ENCODE assay signal across 8 mouse cellular contexts in the genomic region with DNA sequence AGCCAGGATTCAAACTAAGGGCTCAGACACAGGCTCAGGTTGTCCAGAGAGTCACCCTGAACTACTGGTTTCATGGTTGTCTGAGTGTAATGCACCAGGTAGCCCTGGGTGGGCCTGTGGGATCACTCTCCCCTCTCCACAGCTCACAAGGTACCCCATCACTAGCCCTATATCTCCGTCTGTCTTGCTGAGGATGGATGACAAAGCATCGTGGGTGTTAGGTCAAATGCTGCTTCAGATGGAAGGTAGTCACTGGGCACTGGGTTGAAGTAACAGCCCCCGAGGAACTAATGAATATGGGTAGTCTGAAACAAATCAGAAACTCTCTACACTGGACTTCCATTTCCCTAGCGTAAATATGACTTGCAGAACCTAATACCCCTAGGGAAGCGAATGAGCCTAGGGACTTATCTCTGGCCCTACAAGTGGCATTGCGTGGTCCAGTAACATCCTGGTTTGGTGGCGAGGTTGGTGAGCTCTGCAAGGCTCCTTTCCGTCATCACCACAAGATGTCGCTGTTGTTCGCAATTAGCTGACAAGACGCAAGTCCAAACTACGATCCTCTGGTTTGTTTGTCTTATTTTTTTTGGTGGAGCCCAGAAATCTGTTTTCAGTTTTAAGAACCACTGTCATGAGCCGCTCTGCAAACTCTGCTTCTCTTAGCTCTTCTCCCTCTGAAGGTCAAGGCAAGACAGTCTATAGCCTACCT. TPM values are rescaled to one million over a fixed set of nuclear protein-coding genes. Genes with fewer than 3 reads are reported as not detected.
A peak's percentile ranks its signal among the peaks of the same experiment; 100 is the strongest.
DNase-seq lines count a peak whose midpoint lies in the region; ATAC-seq and TF ChIP-seq lines count a peak whose summit lies in the region.

No protein-coding gene starts in this region.

- no peak overlapping the region for H3K4me3 ChIP-seq in CH12.LX (replicated peaks in 1 of 3; ENCODE audit: low read depth in 2 of 3, low read length in 2 of 3, poor library complexity in 1 of 3)
- H3K4me3 ChIP-seq in forebrain, embryonic 11.5 days (ENCODE audit: low read depth, low read length) = no peak overlapping the region
- H3K4me3 ChIP-seq in heart, postnatal 0 days (ENCODE audit: low read depth, low read length) = no peak overlapping the region; the same call in 1 of the 2 replicates
- no peak overlapping the region for H3K4me3 ChIP-seq in lung, adult 2 months (replicated peaks; ENCODE audit: extremely low read depth, low read depth, low read length)
- no peak overlapping the region for H3K4me3 ChIP-seq in neural tube, embryonic 15.5 days (replicated peaks)

- 0 out of 2 replicates have a peak, but pooled peaks have one; percentile 46 for ATAC-seq in forebrain, embryonic 11.5 days (replicated peaks; ENCODE audit: low FRiP score)
- ATAC-seq in heart, postnatal 0 days (ENCODE audit: insufficient read depth, low read depth) = peak; percentile 60; the same call in 1 of the 2 replicates
- peak; percentile 50; the same call in 1 of the 2 replicates for ATAC-seq in neural tube, embryonic 15.5 days (ENCODE audit: low FRiP score)

- TF ChIP-seq POLR2A in CH12.LX (IDR thresholded peaks at IDR 0.05; ENCODE audit: low read depth, low read length) = no peak
- TF ChIP-seq POLR2A in lung, adult 2 months (IDR thresholded peaks at IDR 0.05; ENCODE audit: borderline replicate concordance, extremely low read depth, low read depth, low read length) = no peak

- 19% methylated on average over 13 of the region's 13 CpGs for whole genome bisulfite sequencing in forebrain, embryonic 11.5 days
- 16% methylated on average over 13 of the region's 13 CpGs for WGBS in heart, postnatal 0 days
- 13% methylated on average over 13 of the region's 13 CpGs for WGBS in lung, adult 2 months
- 18% methylated on average over 13 of the region's 13 CpGs for WGBS in neural tube, embryonic 15.5 days

- peaks cover 19% of the 10 kb centered on the region for H3K9me3 ChIP-seq in CH12.LX (replicated peaks; ENCODE audit: low read length)
- H3K9me3 ChIP-seq in forebrain, embryonic 11.5 days (ENCODE audit: control insufficient read depth, low read length) = no peaks in the 10 kb centered on the region
- H3K9me3 ChIP-seq in heart, postnatal 0 days (replicated peaks; ENCODE audit: control insufficient read depth, low read length) = no peaks in the 10 kb centered on the region
- no peaks in the 10 kb centered on the region for H3K9me3 ChIP-seq in neural tube, embryonic 15.5 days (replicated peaks)

- peak; percentile 92 for DNase-seq in CH12.LX (ENCODE audit: extremely low read depth)
- peak; percentile 62 for DNase-seq in c-Kit-negative CD71-positive TER-119-positive erythroid progenitor cells, embryonic 14.5 days (ENCODE audit: low read depth, low spot score)
- DNase-seq in forebrain, embryonic 11.5 days (ENCODE audit: low spot score) = peak; percentile 87
- DNase-seq in heart, postnatal 0 days (ENCODE audit: low spot score) = peak; percentile 78
- DNase-seq in layer of hippocampus, adult 18-20 months (ENCODE audit: low spot score in 2 of 2) = peak; percentile 65 to 85
- DNase-seq in lung, adult 2 months = peak; percentile 67
- peak; percentile 83 for DNase-seq in testis, postnatal 10 days (ENCODE audit: low spot score)

- peaks cover 3 to 30% of the 10 kb centered on the region in 2 experiments; a peak in 3 of 4 replicates for H3K4me1 ChIP-seq in CH12.LX (ENCODE audit: control insufficient read depth in 1 of 2, insufficient read depth in 2 of 2)
- H3K4me1 ChIP-seq in forebrain, embryonic 11.5 days (replicated peaks; ENCODE audit: control insufficient read depth, insufficient read depth, low read length) = no peaks in the 10 kb centered on the region
- H3K4me1 ChIP-seq in heart, postnatal 0 days (ENCODE audit: control insufficient read depth, insufficient read depth) = no peaks in the 10 kb centered on the region
- H3K4me1 ChIP-seq in lung, adult 2 months (ENCODE audit: control insufficient read depth, insufficient read depth, low read length) = no peaks in the 10 kb centered on the region
- H3K4me1 ChIP-seq in neural tube, embryonic 15.5 days = no peaks in the 10 kb centered on the region

- H3K79me2 ChIP-seq in CH12.LX (replicated peaks; ENCODE audit: control insufficient read depth, extremely low read depth, insufficient read depth, poor library complexity, severe bottlenecking) = no peaks in the 10 kb centered on the region

- peaks cover 0 to 6% of the 10 kb centered on the region in 2 experiments for H3K36me3 ChIP-seq in CH12.LX (replicated peaks in 1 of 2; ENCODE audit: control insufficient read depth in 1 of 2, insufficient read depth in 1 of 2, low read length in 1 of 2)
- H3K36me3 ChIP-seq in forebrain, embryonic 11.5 days (ENCODE audit: control insufficient read depth, insufficient read depth, low read length) = no peaks in the 10 kb centered on the region
- H3K36me3 ChIP-seq in heart, postnatal 0 days (replicated peaks; ENCODE audit: control insufficient read depth, insufficient read depth, low read length) = no peaks in the 10 kb centered on the region
- H3K36me3 ChIP-seq in neural tube, embryonic 15.5 days = no peaks in the 10 kb centered on the region

- TF ChIP-seq CTCF in CH12.LX (conservative IDR thresholded peaks at IDR 0.05 in 1 of 2, IDR thresholded peaks at IDR 0.05 in 1 of 2; ENCODE audit: low read depth in 2 of 2, low read length in 2 of 2) = peak; percentile 80 to 96
- peak; percentile 93 for TF ChIP-seq CTCF in heart, postnatal 0 days (IDR thresholded peaks at IDR 0.05; ENCODE audit: low read depth)
- TF ChIP-seq CTCF in lung, adult 2 months (IDR thresholded peaks at IDR 0.05; ENCODE audit: insufficient read depth, low read length) = peak; percentile 97

- no peak overlapping the region for H3K27ac ChIP-seq in CH12.LX (ENCODE audit: insufficient read depth, low read depth)
- H3K27ac ChIP-seq in forebrain, embryonic 11.5 days (ENCODE audit: low read depth, low read length) = no peak overlapping the region
- no peak overlapping the region for H3K27ac ChIP-seq in heart, postnatal 0 days (ENCODE audit: low read depth)
- H3K27ac ChIP-seq in neural tube, embryonic 15.5 days (replicated peaks) = no peak overlapping the region

- no peaks in the 10 kb centered on the region for H3K27me3 ChIP-seq in CH12.LX (replicated peaks)
- H3K27me3 ChIP-seq in forebrain, embryonic 11.5 days (ENCODE audit: control insufficient read depth, insufficient read depth, low read length) = no peaks in the 10 kb centered on the region
- H3K27me3 ChIP-seq in heart, postnatal 0 days (ENCODE audit: control insufficient read depth, insufficient read depth, low read length) = no peaks in the 10 kb centered on the region
- H3K27me3 ChIP-seq in neural tube, embryonic 15.5 days (replicated peaks) = no peaks in the 10 kb centered on the region

- dilution Hi-C loops in CH12.LX (cut with MboI; ENCODE audit: extremely low pct_ligation_motif_present, extremely low pct_unique_long_range_greater_than_20kb, low sequenced_read_pairs) = no loop called here

- no peak overlapping the region for H3K9ac ChIP-seq in CH12.LX (ENCODE audit: insufficient read depth, low read depth)
- no peak overlapping the region for H3K9ac ChIP-seq in forebrain, embryonic 11.5 days (ENCODE audit: low read length)
- H3K9ac ChIP-seq in heart, postnatal 0 days (replicated peaks; ENCODE audit: low read depth, low read length) = no peak overlapping the region
- no peak overlapping the region for H3K9ac ChIP-seq in neural tube, embryonic 15.5 days (replicated peaks)

- no peak for TF ChIP-seq EP300 in CH12.LX (IDR thresholded peaks at IDR 0.05; ENCODE audit: low read length)
- no peak for TF ChIP-seq EP300 in heart, postnatal 0 days (IDR thresholded peaks at IDR 0.05; ENCODE audit: low read depth)

- in situ Hi-C loops in CH12.LX (cut with MboI; ENCODE audit: low pct_ligation_motif_present, low pct_unique_long_range_greater_than_20kb, low sequenced_read_pairs) = no loop called here

- H3K4me2 ChIP-seq in CH12.LX (ENCODE audit: insufficient read depth, low read depth, poor library complexity, severe bottlenecking) = peak overlapping the region; percentile 75; the same call in 1 of the 2 replicates
- no peak overlapping the region for H3K4me2 ChIP-seq in forebrain, embryonic 11.5 days (ENCODE audit: low read depth, low read length, severe bottlenecking)
- H3K4me2 ChIP-seq in heart, postnatal 0 days (ENCODE audit: low read depth, low read length) = no peak overlapping the region; the same call in 1 of the 2 replicates
- H3K4me2 ChIP-seq in neural tube, embryonic 15.5 days = no peak overlapping the region

- TF ChIP-seq RAD21 in CH12.LX (IDR thresholded peaks at IDR 0.05; ENCODE audit: low read depth, low read length) = no peak; the same call in none of the 2 replicates

TF ChIP-seq in CH12.LX, 34 proteins besides CTCF, POLR2A, EP300 and RAD21 (continues in another document):
- no peak for TF ChIP-seq PAX5 (IDR thresholded peaks at IDR 0.05; ENCODE audit: low read length)
- TF ChIP-seq MAZ (IDR thresholded peaks at IDR 0.05; ENCODE audit: low read depth, low read length) = no peak
- TF ChIP-seq POLR2AphosphoS2 (IDR thresholded peaks at IDR 0.05; ENCODE audit: low read depth, low read length) = no peak
- TF ChIP-seq ZNF384 (IDR thresholded peaks at IDR 0.05; ENCODE audit: low read depth, low read length) = peak; percentile 79
- no peak; the same call in 1 of the 2 replicates for TF ChIP-seq MEF2A (IDR thresholded peaks at IDR 0.05; ENCODE audit: borderline replicate concordance, low read depth, low read length)
- no peak for TF ChIP-seq E2F4 (IDR thresholded peaks at IDR 0.05; ENCODE audit: insufficient replicate concordance, low read depth, low read length)

RNA-seq across cellular contexts. Expression of a gene that starts 12.2 kb away (rescaled TPM):
- 0.25 and 0.29 TPM in 2 replicates for total RNA-seq in CH12.LX (2012; rRNA removed)
- total RNA-seq in CH12.LX (2014; rRNA removed) = 0.47 and 0.58 TPM in 2 replicates
- polyA plus RNA-seq in CH12.LX (2012; ENCODE audit: insufficient read length, low read depth) = 0.44 and 0.55 TPM in 2 replicates
- 0.92 and 1.6 TPM in 2 replicates for polyA plus RNA-seq in forebrain, embryonic 11.5 days (2014; fragmentation: Nextera tagmentation; extraction: Ambion mirVana)
- 0.34 and 2.4 TPM in 2 replicates for total RNA-seq in heart, postnatal 0 days (2014; rRNA removed; ENCODE audit: low replicate concordance)
- 5.9 and 8.0 TPM in 2 replicates for polyA plus RNA-seq in heart, postnatal 0 days (2015; fragmentation: Nextera tagmentation; extraction: Ambion mirVana)
- total RNA-seq in layer of hippocampus, adult 18-20 months (2021) = under 1 TPM; 0.35 to 0.46 TPM
- 3.9 and 9.5 TPM in 2 replicates for polyA plus RNA-seq in lung, adult 2 months (2012; rRNA removed)
- 1.9 and 2.1 TPM in 2 replicates for polyA plus RNA-seq in neural tube, embryonic 15.5 days (2015; fragmentation: Nextera tagmentation; extraction: Ambion mirVana)

RNA-seq across cellular contexts. Expression of a gene that starts 58.4 kb away (rescaled TPM):
- total RNA-seq in CH12.LX (2012; rRNA removed) (4.5 and 4.6 TPM in 2 replicates), CH12.LX (2014; rRNA removed) (8.9 and 9.4 TPM in 2 replicates)
- polyA plus RNA-seq in CH12.LX (2012; ENCODE audit: insufficient read length, low read depth) = 12.7 and 15.8 TPM in 2 replicates
- 2.2 and 2.7 TPM in 2 replicates for polyA plus RNA-seq in forebrain, embryonic 11.5 days (2014; fragmentation: Nextera tagmentation; extraction: Ambion mirVana)
- 18.2 and 20.0 TPM in 2 replicates for total RNA-seq in heart, postnatal 0 days (2014; rRNA removed; ENCODE audit: low replicate concordance)
- polyA plus RNA-seq in heart, postnatal 0 days (2015; fragmentation: Nextera tagmentation; extraction: Ambion mirVana) = 2.6 and 3.6 TPM in 2 replicates
- total RNA-seq in layer of hippocampus, adult 18-20 months (2021) = 10 to 100 TPM; 27.1 to 30.5 TPM
- polyA plus RNA-seq in lung, adult 2 months (2012; rRNA removed) = 23.9 and 28.3 TPM in 2 replicates
- polyA plus RNA-seq in neural tube, embryonic 15.5 days (2015; fragmentation: Nextera tagmentation; extraction: Ambion mirVana) = 3.6 and 4.1 TPM in 2 replicates
